Mouse (Mus musculus): Measurements from ENCODE around the gene Med27. TPM values are rescaled to one million over a fixed set of nuclear protein-coding genes. Genes with fewer than 3 reads are reported as not detected.

The Med27 gene
- polyA plus RNA-seq, 1 experiment = 73.2 TPM

GRCm38 (mm10) chr2:29488379-29489236 lies 142.0 kb downstream of the Med27 start:
- H3K4me1 ChIP-seq (replicated peaks; ENCODE audit: control insufficient read depth, insufficient read depth, low read length) = no peaks in the 10 kb centered on the region
- H3K27me3 ChIP-seq (ENCODE audit: control insufficient read depth, insufficient read depth, low read length) = no peaks in the 10 kb centered on the region
- no peak overlapping the region for H3K27ac ChIP-seq (ENCODE audit: control insufficient read depth, insufficient read depth, low read length)
- TF ChIP-seq POLR2A (IDR thresholded peaks at IDR 0.05; ENCODE audit: control insufficient read depth, extremely low read depth, insufficient read depth, low read length, poor library complexity) = no peak
- no peak overlapping the region for H3K4me3 ChIP-seq (ENCODE audit: control insufficient read depth, insufficient read depth, low read length)
- 97% methylated on average over 13 of the region's 13 CpGs for WGBS
- no peaks in the 10 kb centered on the region for H3K36me3 ChIP-seq (ENCODE audit: control insufficient read depth, insufficient read depth, low read length)
- DNase-seq = no peak

- no peaks in the 10 kb centered on the region for H3K4me1 ChIP-seq (replicated peaks; ENCODE audit: control insufficient read depth, insufficient read depth, low read length)
- WGBS = 96% methylated on average over 6 of the region's 6 CpGs
- no peak for TF ChIP-seq POLR2A (IDR thresholded peaks at IDR 0.05; ENCODE audit: control insufficient read depth, extremely low read depth, insufficient read depth, low read length, poor library complexity)
- TF ChIP-seq CTCF (IDR thresholded peaks at IDR 0.05; ENCODE audit: borderline replicate concordance, control insufficient read depth, extremely low read depth, insufficient read depth, low read length, poor library complexity) = no peak
- H3K36me3 ChIP-seq (ENCODE audit: control insufficient read depth, insufficient read depth, low read length) = no peaks in the 10 kb centered on the region
- no peak overlapping the region for H3K4me3 ChIP-seq (ENCODE audit: control insufficient read depth, insufficient read depth, low read length)
- H3K27me3 ChIP-seq (ENCODE audit: control insufficient read depth, insufficient read depth, low read length) = no peaks in the 10 kb centered on the region
- DNase-seq = no peak
- H3K27ac ChIP-seq (ENCODE audit: control insufficient read depth, insufficient read depth, low read length) = no peak overlapping the region
Observed at GRCm38 (mm10) chr2:29491656-29492055, 145.0 kb downstream of the Med27 start.

DNA sequence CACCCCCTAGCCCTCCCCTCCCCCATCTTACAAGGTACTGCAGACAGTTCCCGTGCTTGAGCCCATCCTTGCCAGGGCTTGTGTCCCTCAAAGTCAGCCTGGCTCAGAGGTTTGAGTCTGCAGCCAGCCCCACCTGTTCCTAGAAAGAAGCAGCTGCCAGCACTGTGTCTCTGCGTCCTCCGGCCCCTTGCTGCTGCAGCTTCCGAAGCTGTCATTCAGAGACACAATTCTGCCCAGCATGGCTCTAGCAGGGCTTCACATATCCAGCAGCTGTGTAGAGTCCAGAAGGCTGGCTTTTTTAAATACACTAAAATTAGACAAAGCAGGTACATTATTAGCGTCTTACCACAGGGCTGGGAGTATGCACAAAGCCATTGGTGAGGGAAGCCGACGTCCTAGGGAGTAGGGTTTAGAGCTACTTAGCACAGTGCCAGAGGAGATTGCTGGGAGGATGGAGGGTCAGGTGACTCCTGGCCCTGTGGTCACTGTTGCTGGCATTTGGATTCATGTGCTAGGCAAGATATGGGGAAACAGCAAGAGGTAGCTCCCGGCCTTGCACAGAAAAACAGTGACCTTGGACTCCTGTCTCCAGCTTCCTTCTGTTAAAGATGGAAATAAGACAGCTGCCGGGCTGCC lies 146.9 kb downstream of the Med27 start:
- no peak for DNase-seq
- H3K4me3 ChIP-seq (ENCODE audit: control insufficient read depth, insufficient read depth, low read length) = no peak overlapping the region
- TF ChIP-seq CTCF (IDR thresholded peaks at IDR 0.05; ENCODE audit: borderline replicate concordance, control insufficient read depth, extremely low read depth, insufficient read depth, low read length, poor library complexity) = no peak
- no peak for TF ChIP-seq POLR2A (IDR thresholded peaks at IDR 0.05; ENCODE audit: control insufficient read depth, extremely low read depth, insufficient read depth, low read length, poor library complexity)
- no peak overlapping the region for H3K27ac ChIP-seq (ENCODE audit: control insufficient read depth, insufficient read depth, low read length)
- WGBS = 93% methylated on average over 9 of the region's 9 CpGs
- no peaks in the 10 kb centered on the region for H3K4me1 ChIP-seq (replicated peaks; ENCODE audit: control insufficient read depth, insufficient read depth, low read length)
- no peaks in the 10 kb centered on the region for H3K27me3 ChIP-seq (ENCODE audit: control insufficient read depth, insufficient read depth, low read length)
- H3K36me3 ChIP-seq (ENCODE audit: control insufficient read depth, insufficient read depth, low read length) = no peaks in the 10 kb centered on the region

DNA sequence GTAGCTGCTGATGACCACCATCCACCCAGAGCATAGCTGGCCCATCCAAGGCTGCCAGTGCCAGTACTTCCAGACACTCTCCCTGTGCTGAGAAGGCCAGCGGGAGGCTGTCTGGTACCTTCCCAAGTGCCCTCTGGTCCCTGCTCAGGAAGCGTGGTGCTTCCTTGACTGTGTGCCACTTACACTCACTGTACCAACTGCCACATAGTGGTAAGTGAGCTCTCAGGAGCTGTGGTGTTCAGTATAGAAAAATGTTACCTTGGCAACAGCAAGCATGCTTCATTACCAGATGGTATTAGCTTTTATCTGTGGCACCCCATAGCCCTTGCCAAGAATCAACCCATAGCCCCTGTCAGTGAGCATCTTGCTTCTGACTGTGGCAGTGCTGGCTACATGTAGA lies 148.7 kb downstream of the Med27 start:
- DNase-seq = no peak
- Histone ChIP-seq H3K4me1 (replicated peaks; ENCODE audit: control insufficient read depth, insufficient read depth, low read length) (no peaks in the 10 kb centered on the region), H3K27ac (ENCODE audit: control insufficient read depth, insufficient read depth, low read length) (no peak overlapping the region), H3K27me3 (ENCODE audit: control insufficient read depth, insufficient read depth, low read length) (no peaks in the 10 kb centered on the region), H3K36me3 (ENCODE audit: control insufficient read depth, insufficient read depth, low read length) (no peaks in the 10 kb centered on the region), H3K4me3 (ENCODE audit: control insufficient read depth, insufficient read depth, low read length) (no peak overlapping the region)
- WGBS = 94% methylated on average over 2 of the region's 2 CpGs
- TF ChIP-seq CTCF (IDR thresholded peaks at IDR 0.05; ENCODE audit: borderline replicate concordance, control insufficient read depth, extremely low read depth, insufficient read depth, low read length, poor library complexity) = no peak
- TF ChIP-seq POLR2A (IDR thresholded peaks at IDR 0.05; ENCODE audit: control insufficient read depth, extremely low read depth, insufficient read depth, low read length, poor library complexity) = no peak

GRCm38 (mm10) chr2:29500601-29501350 lies 154.2 kb downstream of the Med27 start:
- Histone ChIP-seq H3K27ac (ENCODE audit: control insufficient read depth, insufficient read depth, low read length) (no peak overlapping the region), H3K4me3 (ENCODE audit: control insufficient read depth, insufficient read depth, low read length) (no peak overlapping the region), H3K4me1 (replicated peaks; ENCODE audit: control insufficient read depth, insufficient read depth, low read length) (no peaks in the 10 kb centered on the region), H3K27me3 (ENCODE audit: control insufficient read depth, insufficient read depth, low read length) (no peaks in the 10 kb centered on the region), H3K36me3 (ENCODE audit: control insufficient read depth, insufficient read depth, low read length) (no peaks in the 10 kb centered on the region)
- no peak for DNase-seq
- WGBS = 89% methylated on average over 9 of the region's 9 CpGs
- TF ChIP-seq POLR2A (IDR thresholded peaks at IDR 0.05; ENCODE audit: control insufficient read depth, extremely low read depth, insufficient read depth, low read length, poor library complexity) (no peak), CTCF (IDR thresholded peaks at IDR 0.05; ENCODE audit: borderline replicate concordance, control insufficient read depth, extremely low read depth, insufficient read depth, low read length, poor library complexity) (no peak)

DNA sequence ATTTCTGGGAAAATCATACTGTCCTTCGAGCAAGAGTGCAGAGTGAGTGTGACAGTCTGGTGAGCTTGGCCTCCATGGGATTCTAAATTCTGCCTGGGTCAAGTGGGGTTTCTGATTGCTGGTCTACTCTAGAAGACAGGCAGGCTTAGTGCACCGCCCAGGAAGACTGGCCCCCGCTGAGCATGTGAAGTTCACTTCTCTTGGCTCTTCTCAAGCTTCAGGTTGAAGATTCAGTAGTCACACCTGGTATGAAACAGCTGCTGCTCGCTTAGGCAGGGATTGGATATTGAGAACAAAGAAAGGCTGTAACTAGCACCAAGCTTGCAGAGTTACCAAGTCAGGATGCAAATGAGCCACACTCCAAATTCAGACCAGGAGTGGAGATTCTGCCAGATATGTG lies 154.8 kb downstream of the Med27 start:
- 94% methylated on average over 4 of the region's 4 CpGs for WGBS
- no peaks in the 10 kb centered on the region for H3K27me3 ChIP-seq (ENCODE audit: control insufficient read depth, insufficient read depth, low read length)
- no peak for TF ChIP-seq POLR2A (IDR thresholded peaks at IDR 0.05; ENCODE audit: control insufficient read depth, extremely low read depth, insufficient read depth, low read length, poor library complexity)
- no peak for TF ChIP-seq CTCF (IDR thresholded peaks at IDR 0.05; ENCODE audit: borderline replicate concordance, control insufficient read depth, extremely low read depth, insufficient read depth, low read length, poor library complexity)
- no peaks in the 10 kb centered on the region for H3K36me3 ChIP-seq (ENCODE audit: control insufficient read depth, insufficient read depth, low read length)
- no peaks in the 10 kb centered on the region for H3K4me1 ChIP-seq (replicated peaks; ENCODE audit: control insufficient read depth, insufficient read depth, low read length)
- DNase-seq = no peak
- H3K4me3 ChIP-seq (ENCODE audit: control insufficient read depth, insufficient read depth, low read length) = no peak overlapping the region
- no peak overlapping the region for H3K27ac ChIP-seq (ENCODE audit: control insufficient read depth, insufficient read depth, low read length)
